9 mouse cellular contexts compared by ENCODE assay signal in the genomic region with DNA sequence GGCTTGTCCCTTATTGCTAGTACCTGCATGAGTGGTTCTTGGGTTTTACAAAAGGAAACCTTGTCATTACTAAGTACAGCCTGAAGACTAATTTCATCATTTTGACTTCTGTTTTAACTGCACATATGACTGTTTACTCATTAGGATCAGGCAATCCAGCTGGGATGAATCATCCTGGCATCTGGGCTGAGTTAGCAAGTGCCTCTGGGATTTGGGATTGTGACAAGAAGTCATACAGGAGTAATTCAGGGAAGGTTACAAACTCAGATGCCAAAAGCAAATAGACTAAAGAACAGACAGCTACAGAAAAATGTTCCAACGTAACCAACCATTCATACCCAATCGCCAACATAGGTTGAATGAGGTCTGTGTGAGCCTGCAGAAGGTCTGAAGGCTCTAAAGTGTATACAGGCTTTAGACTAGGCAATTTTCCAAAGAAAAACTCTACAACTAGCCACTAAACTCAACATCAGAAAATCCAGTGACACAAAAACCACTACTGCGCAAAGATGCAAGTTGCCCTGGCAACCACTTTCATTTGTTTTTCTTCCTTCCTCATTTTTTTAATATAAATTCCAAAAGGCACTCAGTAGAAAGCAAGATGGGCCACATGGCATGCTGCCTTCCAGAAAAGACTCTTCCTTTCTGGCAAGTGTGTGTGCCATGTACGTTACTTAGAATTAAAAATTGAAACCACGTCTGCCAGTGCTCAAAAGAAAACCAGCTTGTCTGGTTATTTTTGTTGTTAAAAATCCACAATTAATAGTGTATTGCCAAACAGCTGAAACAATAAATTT.
DNase-seq lines count a peak whose midpoint lies in the region; ATAC-seq and TF ChIP-seq lines count a peak whose summit lies in the region.
"Had no signal": no experiment of that assay in that cellular context is flagged by ENCODE, and none has a peak within 500 bp of the region (broad histone marks: within the 10 kb centered on the region; RNA-seq: fewer than 3 reads in every experiment).

No protein-coding gene starts in this region.

- ATAC-seq in limb, embryonic 14.5 days (ENCODE audit: low FRiP score, low read depth): no peak
- ATAC-seq in hindbrain, embryonic 11.5 days (ENCODE audit: low FRiP score): no peak

- no peak for TF ChIP-seq CTCF in heart, adult 2 months (IDR thresholded peaks at IDR 0.05)

- peak overlapping the region; percentile 51; the same call in 1 of the 2 replicates for H3K27ac ChIP-seq in heart, adult 2 months
- H3K27ac ChIP-seq in heart, embryonic 10.5 days: no peak overlapping the region
- no peak overlapping the region for H3K27ac ChIP-seq in limb, embryonic 14.5 days (replicated peaks; ENCODE audit: low read depth, low read length)
- no peak overlapping the region for H3K27ac ChIP-seq in hindbrain, embryonic 11.5 days (ENCODE audit: low read depth, low read length)
- H3K27ac ChIP-seq: embryonic facial prominence, embryonic 12.5 days had no signal

- no peaks in the 10 kb centered on the region for H3K36me3 ChIP-seq in heart, adult 2 months (ENCODE audit: control insufficient read depth, insufficient read depth, low read length)
- no peaks in the 10 kb centered on the region for H3K36me3 ChIP-seq in heart, embryonic 10.5 days
- no peaks in the 10 kb centered on the region for H3K36me3 ChIP-seq in limb, embryonic 14.5 days (ENCODE audit: control insufficient read depth, insufficient read depth, low read length)
- no peaks in the 10 kb centered on the region for H3K36me3 ChIP-seq in hindbrain, embryonic 11.5 days (ENCODE audit: control insufficient read depth, insufficient read depth, low read length)
- H3K36me3 ChIP-seq: embryonic facial prominence, embryonic 12.5 days had no signal

- peak; percentile 63 for DNase-seq in heart, adult 2 months
- no peak for DNase-seq in heart, embryonic 10.5 days (ENCODE audit: low spot score)
- peak; percentile 5 for DNase-seq in adrenal gland, postnatal 10 days
- peak; percentile 61 for DNase-seq in gastrocnemius, postnatal 25 days
- DNase-seq in limb, embryonic 14.5 days (ENCODE audit: low spot score): peak; percentile 44
- no peak for DNase-seq in thymus, postnatal 10 days (ENCODE audit: low spot score in 2 of 2)
- no peak for DNase-seq in thymus, postnatal 25 days
- DNase-seq in hindbrain, embryonic 11.5 days (ENCODE audit: low spot score): no peak

- TF ChIP-seq EP300 in heart, adult 2 months (IDR thresholded peaks at IDR 0.05; ENCODE audit: insufficient read depth, low read depth, low read length): no peak

- no peaks in the 10 kb centered on the region for H3K79me2 ChIP-seq in heart, adult 2 months (replicated peaks; ENCODE audit: control insufficient read depth, insufficient read depth, low read length)

- H3K4me1 ChIP-seq in heart, adult 2 months (ENCODE audit: control insufficient read depth, insufficient read depth, low read length): no peaks in the 10 kb centered on the region
- no peaks in the 10 kb centered on the region for H3K4me1 ChIP-seq in heart, embryonic 10.5 days
- H3K4me1 ChIP-seq in limb, embryonic 14.5 days (ENCODE audit: control insufficient read depth, insufficient read depth, low read length): no peaks in the 10 kb centered on the region
- no peaks in the 10 kb centered on the region for H3K4me1 ChIP-seq in hindbrain, embryonic 11.5 days (replicated peaks; ENCODE audit: control insufficient read depth, insufficient read depth, low read length)

- TF ChIP-seq POLR2A in heart, adult 2 months (IDR thresholded peaks at IDR 0.05; ENCODE audit: insufficient read depth, low read depth, low read length): no peak
- TF ChIP-seq POLR2A in limb, embryonic 14.5 days (IDR thresholded peaks at IDR 0.05; ENCODE audit: borderline replicate concordance, extremely low read depth, insufficient read depth, insufficient read length): no peak

- H3K9me3 ChIP-seq in heart, embryonic 10.5 days: no peaks in the 10 kb centered on the region
- no peaks in the 10 kb centered on the region for H3K9me3 ChIP-seq in limb, embryonic 14.5 days (ENCODE audit: control insufficient read depth, low read length)
- no peaks in the 10 kb centered on the region for H3K9me3 ChIP-seq in hindbrain, embryonic 11.5 days (ENCODE audit: control insufficient read depth, low read length)
- H3K9me3 ChIP-seq: embryonic facial prominence, embryonic 12.5 days had no signal

- intact Hi-C loops in heart, adult 2 months (cut with DNase I): no loop called here

- H3K27me3 ChIP-seq in heart, adult 2 months (ENCODE audit: control insufficient read depth, insufficient read depth, low read length): no peaks in the 10 kb centered on the region
- no peaks in the 10 kb centered on the region for H3K27me3 ChIP-seq in heart, embryonic 10.5 days (ENCODE audit: insufficient read depth, poor library complexity, severe bottlenecking)
- no peaks in the 10 kb centered on the region for H3K27me3 ChIP-seq in limb, embryonic 14.5 days (ENCODE audit: control insufficient read depth, insufficient read depth, low read length)
- H3K27me3 ChIP-seq in hindbrain, embryonic 11.5 days (ENCODE audit: control insufficient read depth, insufficient read depth, low read length): no peaks in the 10 kb centered on the region
- H3K27me3 ChIP-seq: embryonic facial prominence, embryonic 12.5 days had no signal

- no peak overlapping the region for H3K4me2 ChIP-seq in limb, embryonic 14.5 days (replicated peaks; ENCODE audit: low read depth, low read length, severe bottlenecking)
- H3K4me2 ChIP-seq in hindbrain, embryonic 11.5 days (replicated peaks; ENCODE audit: low read depth, low read length): no peak overlapping the region
- H3K4me2 ChIP-seq: embryonic facial prominence, embryonic 12.5 days had no signal

- H3K4me3 ChIP-seq in heart, adult 2 months: no peak overlapping the region
- no peak overlapping the region for H3K4me3 ChIP-seq in heart, embryonic 10.5 days
- no peak overlapping the region for H3K4me3 ChIP-seq in limb, embryonic 14.5 days (replicated peaks; ENCODE audit: low read length)
- H3K4me3 ChIP-seq in hindbrain, embryonic 11.5 days (ENCODE audit: low read depth, low read length): no peak overlapping the region
- H3K4me3 ChIP-seq: embryonic facial prominence, embryonic 12.5 days had no signal

- H3K9ac ChIP-seq in heart, adult 2 months (ENCODE audit: low read depth, low read length): no peak overlapping the region
- H3K9ac ChIP-seq in limb, embryonic 14.5 days (ENCODE audit: low read depth, low read length, severe bottlenecking): no peak overlapping the region
- H3K9ac ChIP-seq in hindbrain, embryonic 11.5 days (ENCODE audit: low read depth, low read length): no peak overlapping the region
- H3K9ac ChIP-seq: embryonic facial prominence, embryonic 12.5 days had no signal

- 58% methylated on average over 5 of the region's 5 CpGs for WGBS in heart, adult 2 months
- WGBS in heart, embryonic 10.5 days: 80% methylated on average over 5 of the region's 5 CpGs
- 49% methylated on average over 5 of the region's 5 CpGs for WGBS in limb, embryonic 14.5 days
- WGBS in hindbrain, embryonic 11.5 days: 81% methylated on average over 5 of the region's 5 CpGs

Comparison
In these comparisons a context has a peak if more than half of its experiments do, and no peak if none do; other contexts are left out.
1. DNase-seq: peak in heart, adult 2 months (2 of 2), adrenal gland, postnatal 10 days (single experiment), gastrocnemius, postnatal 25 days (single experiment) and limb, embryonic 14.5 days (single experiment); none in heart, embryonic 10.5 days (single experiment), thymus, postnatal 10 days (0 of 2), thymus, postnatal 25 days (single experiment) and hindbrain, embryonic 11.5 days (single experiment).